Mouse (Mus musculus) heart, embryonic 15.5 days (tissue): ENCODE measurements around the gene Txndc5. TPM values are rescaled to one million over a fixed set of nuclear protein-coding genes. Genes with fewer than 3 reads are reported as not detected.

Experiments used
- ATAC-seq: fragments of 200-750 bp; cut with Nextera tagmentation; replicated peaks from 2 replicates; pipeline ENCODE4 v1.8.0; 2017; ENCODE audit warnings: low read depth, moderate TSS enrichment; ENCODE audit not compliant: insufficient number of reproducible peaks, insufficient read depth, low FRiP score
- H3K27ac ChIP-seq: fragments of 300-500 bp; sonication (generic); 2 replicates; pipeline ENCODE4 v1.5.1; 2015; ENCODE audit warnings: mild to moderate bottlenecking, inconsistent platforms
- H3K27me3 ChIP-seq: fragments of 300-500 bp; sonication (generic); 2 replicates; pipeline ENCODE4 v1.6.1; 2015; ENCODE audit warnings: inconsistent platforms
- H3K36me3 ChIP-seq: fragments of 300-500 bp; sonication (generic); 2 replicates; pipeline ENCODE4 v1.6.1; 2015; ENCODE audit warnings: mild to moderate bottlenecking, inconsistent platforms
- H3K4me1 ChIP-seq: fragments of 300-500 bp; sonication (generic); replicated peaks from 2 replicates; pipeline ENCODE4 v1.6.1; 2015; ENCODE audit warnings: inconsistent platforms
- H3K4me2 ChIP-seq: fragments of 300-500 bp; sonication (generic); 2 replicates; pipeline ENCODE4 v1.6.1; 2015; ENCODE audit warnings: inconsistent platforms, mild to moderate bottlenecking, moderate library complexity
- H3K4me3 ChIP-seq: fragments of 300-500 bp; sonication (generic); 2 replicates; pipeline ENCODE4 v1.5.1; 2015; ENCODE audit warnings: mild to moderate bottlenecking, inconsistent platforms
- H3K9ac ChIP-seq: fragments of 300-500 bp; sonication (generic); 2 replicates; pipeline ENCODE4 v1.6.1; 2015; ENCODE audit warnings: mild to moderate bottlenecking, inconsistent platforms
- H3K9me3 ChIP-seq: fragments of 300-500 bp; sonication (generic); replicated peaks from 2 replicates; pipeline ENCODE4 v1.6.1; 2016; ENCODE audit warnings: inconsistent platforms
- WGBS: fragments of 180-500 bp; shearing (Covaris S2); methylation state at CpG from one replicate; pipeline ENCODE4 v1.1.7; 2015; ENCODE audit warnings: mixed read lengths; 5-methylcytosine and 5-hydroxymethylcytosine counted together
- polyA plus RNA-seq: library from polyadenylated mRNA; unstranded; fragments of >200 nt; fragmentation: Nextera tagmentation; extraction: Ambion mirVana; gene quantifications from 2 replicates; pipeline ENCODE4 v1.2.1, GENCODE M21; 2015

Gene Txndc5
- 160 and 205 TPM in 2 replicates for polyA plus RNA-seq

- H3K36me3 ChIP-seq = no peaks in the 10 kb centered on the region
- peak within 1 kb of the TSS; percentile 98 for H3K9ac ChIP-seq
- peaks cover 32% of the 10 kb centered on the region for H3K4me1 ChIP-seq
- peak within 1 kb of the TSS; percentile 99 for H3K4me3 ChIP-seq
- 0 out of 2 replicates have a peak, but pooled peaks cover 2% of the 10 kb centered on the region for H3K27me3 ChIP-seq
- peak within 1 kb of the TSS; percentile 97 for H3K27ac ChIP-seq
- no peaks in the 10 kb centered on the region for H3K9me3 ChIP-seq
- H3K4me2 ChIP-seq = peak within 1 kb of the TSS; percentile 93
- 46% methylated on average over 9 of the region's 9 CpGs for WGBS
- no peak for ATAC-seq
Measured at GRCm38 (mm10) chr13:38528687-38529294, at the start of gene Txndc5. Txndc5 (minus strand) TSS chr13:38528824.

- no peak overlapping the region for H3K9ac ChIP-seq
- WGBS = 44% methylated on average over 3 of the region's 3 CpGs
- no peak overlapping the region for H3K27ac ChIP-seq
- H3K36me3 ChIP-seq = no peaks in the 10 kb centered on the region
- no peak overlapping the region for H3K4me2 ChIP-seq
- H3K27me3 ChIP-seq = no peaks in the 10 kb centered on the region
- no peak overlapping the region for H3K4me3 ChIP-seq
- H3K9me3 ChIP-seq = no peaks in the 10 kb centered on the region
- no peak for ATAC-seq
- H3K4me1 ChIP-seq = peaks cover 8% of the 10 kb centered on the region
Measured at GRCm38 (mm10) chr13:38574668-38575067, 46.0 kb upstream of the Txndc5 start.

- H3K4me3 ChIP-seq = no peak overlapping the region
- WGBS = 97% methylated on average over 1 of the region's 1 CpGs
- H3K9ac ChIP-seq = no peak overlapping the region
- no peak overlapping the region for H3K27ac ChIP-seq
- ATAC-seq = no peak
- H3K36me3 ChIP-seq = no peaks in the 10 kb centered on the region
- no peaks in the 10 kb centered on the region for H3K9me3 ChIP-seq
- H3K4me1 ChIP-seq = peaks cover 7% of the 10 kb centered on the region
- H3K27me3 ChIP-seq = no peaks in the 10 kb centered on the region
- no peak overlapping the region for H3K4me2 ChIP-seq
Measured at GRCm38 (mm10) chr13:38573281-38573680, 44.7 kb upstream of the Txndc5 start.

- 73% methylated on average over 4 of the region's 4 CpGs for WGBS
- no peaks in the 10 kb centered on the region for H3K27me3 ChIP-seq
- no peak overlapping the region for H3K4me2 ChIP-seq
- no peak overlapping the region for H3K4me3 ChIP-seq
- H3K9me3 ChIP-seq = no peaks in the 10 kb centered on the region
- H3K9ac ChIP-seq = no peak overlapping the region
- H3K36me3 ChIP-seq = no peaks in the 10 kb centered on the region
- no peak overlapping the region for H3K27ac ChIP-seq
- no peaks in the 10 kb centered on the region for H3K4me1 ChIP-seq
- ATAC-seq = no peak
Measured at GRCm38 (mm10) chr13:38565245-38565644, 36.6 kb upstream of the Txndc5 start.

- 65% methylated on average over 11 of the region's 11 CpGs for WGBS
- no peak overlapping the region for H3K4me3 ChIP-seq
- no peak overlapping the region for H3K27ac ChIP-seq
- no peak overlapping the region for H3K4me2 ChIP-seq
- no peaks in the 10 kb centered on the region for H3K27me3 ChIP-seq
- H3K4me1 ChIP-seq = no peaks in the 10 kb centered on the region
- no peak overlapping the region for H3K9ac ChIP-seq
- no peaks in the 10 kb centered on the region for H3K9me3 ChIP-seq
- H3K36me3 ChIP-seq = no peaks in the 10 kb centered on the region
- no peak for ATAC-seq
Measured at GRCm38 (mm10) chr13:38554611-38555010, 26.0 kb upstream of the Txndc5 start.

GRCm38 (mm10) chr13:38554210-38554609, 25.6 kb upstream of the Txndc5 start:
- Histone ChIP-seq H3K9me3 (no peaks in the 10 kb centered on the region), H3K36me3 (no peaks in the 10 kb centered on the region), H3K4me2 (no peak overlapping the region), H3K27me3 (no peaks in the 10 kb centered on the region), H3K27ac (no peak overlapping the region), H3K4me3 (no peak overlapping the region), H3K9ac (no peak overlapping the region), H3K4me1 (no peaks in the 10 kb centered on the region)
- no peak for ATAC-seq
- WGBS = 54% methylated on average over 3 of the region's 3 CpGs

- Histone ChIP-seq H3K9me3 (no peaks in the 10 kb centered on the region), H3K4me1 (no peaks in the 10 kb centered on the region), H3K9ac (no peak overlapping the region), H3K27ac (no peak overlapping the region), H3K4me3 (no peak overlapping the region), H3K27me3 (no peaks in the 10 kb centered on the region), H3K36me3 (no peaks in the 10 kb centered on the region), H3K4me2 (no peak overlapping the region)
- WGBS = 78% methylated on average over 5 of the region's 5 CpGs
- ATAC-seq = no peak
Measured at GRCm38 (mm10) chr13:38548681-38549080, 20.1 kb upstream of the Txndc5 start.

- H3K36me3 ChIP-seq = no peaks in the 10 kb centered on the region
- H3K4me1 ChIP-seq = no peaks in the 10 kb centered on the region
- H3K27me3 ChIP-seq = no peaks in the 10 kb centered on the region
- ATAC-seq = no peak
- no peak overlapping the region for H3K9ac ChIP-seq
- H3K4me3 ChIP-seq = no peak overlapping the region
- H3K4me2 ChIP-seq = no peak overlapping the region
- H3K9me3 ChIP-seq = no peaks in the 10 kb centered on the region
- WGBS = 70% methylated on average over 5 of the region's 5 CpGs
- no peak overlapping the region for H3K27ac ChIP-seq
Measured at GRCm38 (mm10) chr13:38547717-38548116, 19.1 kb upstream of the Txndc5 start.

GRCm38 (mm10) chr13:38546754-38547153, 18.1 kb upstream of the Txndc5 start:
- Histone ChIP-seq H3K36me3 (no peaks in the 10 kb centered on the region), H3K9me3 (no peaks in the 10 kb centered on the region), H3K27me3 (no peaks in the 10 kb centered on the region), H3K9ac (no peak overlapping the region), H3K4me2 (no peak overlapping the region), H3K27ac (no peak overlapping the region), H3K4me3 (no peak overlapping the region), H3K4me1 (no peaks in the 10 kb centered on the region)
- 77% methylated on average over 4 of the region's 4 CpGs for WGBS
- ATAC-seq = no peak

GRCm38 (mm10) chr13:38545460-38545859, 16.8 kb upstream of the Txndc5 start:
- no peak overlapping the region for H3K4me3 ChIP-seq
- WGBS = 58% methylated on average over 3 of the region's 3 CpGs

GRCm38 (mm10) chr13:38544769-38545445, 16.3 kb upstream of the Txndc5 start:
- H3K36me3 ChIP-seq = no peaks in the 10 kb centered on the region
- H3K9ac ChIP-seq = no peak overlapping the region
- WGBS = 84% methylated on average over 8 of the region's 8 CpGs
- no peaks in the 10 kb centered on the region for H3K9me3 ChIP-seq
- no peak overlapping the region for H3K27ac ChIP-seq
- ATAC-seq = no peak
- no peak overlapping the region for H3K4me3 ChIP-seq
- no peaks in the 10 kb centered on the region for H3K4me1 ChIP-seq
- H3K4me2 ChIP-seq = no peak overlapping the region
- no peaks in the 10 kb centered on the region for H3K27me3 ChIP-seq

More at GRCm38 (mm10) chr13:38545460-38545859, 16.8 kb upstream of the Txndc5 start:
- H3K27me3 ChIP-seq = no peaks in the 10 kb centered on the region
- H3K4me1 ChIP-seq = no peaks in the 10 kb centered on the region
- H3K9me3 ChIP-seq = no peaks in the 10 kb centered on the region
- H3K27ac ChIP-seq = no peak overlapping the region
- no peak overlapping the region for H3K9ac ChIP-seq
- H3K36me3 ChIP-seq = no peaks in the 10 kb centered on the region
- no peak overlapping the region for H3K4me2 ChIP-seq
- ATAC-seq = no peak
